Mouse (Mus musculus) lung, embryonic 15.5 days (tissue): Measurements from ENCODE around the gene Cd2. TPM values are rescaled to one million over a fixed set of nuclear protein-coding genes. Genes with fewer than 3 reads are reported as not detected.
A peak's percentile ranks its signal among the peaks of the same experiment; 100 is the strongest.

Experiments
- ATAC-seq: fragments of 200-750 bp; cut with Nextera tagmentation; 2 replicates; pipeline ENCODE4 v1.8.0; 2017; ENCODE audit warnings: moderate number of reproducible peaks, borderline replicate concordance; ENCODE audit not compliant: low FRiP score, low TSS enrichment; ENCODE audit errors: extremely low read depth
- H3K27ac ChIP-seq: fragments of 300-500 bp; sonication (generic); 2 replicates; pipeline ENCODE4 v1.5.1; 2015; ENCODE audit warnings: moderate library complexity, mild to moderate bottlenecking, inconsistent platforms
- H3K27me3 ChIP-seq: fragments of 300-500 bp; sonication (generic); 2 replicates; pipeline ENCODE4 v1.6.1; 2015; ENCODE audit warnings: inconsistent platforms
- H3K36me3 ChIP-seq: fragments of 300-500 bp; sonication (generic); 2 replicates; pipeline ENCODE4 v1.6.1; 2015; ENCODE audit warnings: inconsistent platforms
- H3K4me1 ChIP-seq: fragments of 300-500 bp; sonication (generic); 2 replicates; pipeline ENCODE4 v1.6.1; 2015; ENCODE audit warnings: inconsistent platforms
- H3K4me2 ChIP-seq: fragments of 300-500 bp; sonication (generic); 2 replicates; pipeline ENCODE4 v1.6.1; 2015; ENCODE audit warnings: inconsistent platforms, mild to moderate bottlenecking, moderate library complexity
- H3K4me3 ChIP-seq: fragments of 300-500 bp; sonication (generic); 2 replicates; pipeline ENCODE4 v1.5.1; 2015; ENCODE audit warnings: mild to moderate bottlenecking, inconsistent platforms
- H3K9ac ChIP-seq: fragments of 300-500 bp; sonication (generic); 2 replicates; pipeline ENCODE4 v1.6.1; 2015; ENCODE audit warnings: inconsistent platforms
- H3K9me3 ChIP-seq: fragments of 300-500 bp; sonication (generic); 2 replicates; pipeline ENCODE4 v1.6.1; 2016; ENCODE audit warnings: inconsistent platforms
- WGBS: fragments of 180-500 bp; shearing (Covaris S2); methylation state at CpG from one replicate; pipeline ENCODE4 v1.1.7; 2015; 5-methylcytosine and 5-hydroxymethylcytosine counted together
- polyA plus RNA-seq: library from polyadenylated mRNA; unstranded; fragments of >200 nt; fragmentation: Nextera tagmentation; extraction: Ambion mirVana; gene quantifications from 2 replicates; pipeline ENCODE4 v1.2.1, GENCODE M21; 2015

Cd2 gene
- polyA plus RNA-seq, 1 experiment from 2014 or later, result 0.81 TPM

DNA sequence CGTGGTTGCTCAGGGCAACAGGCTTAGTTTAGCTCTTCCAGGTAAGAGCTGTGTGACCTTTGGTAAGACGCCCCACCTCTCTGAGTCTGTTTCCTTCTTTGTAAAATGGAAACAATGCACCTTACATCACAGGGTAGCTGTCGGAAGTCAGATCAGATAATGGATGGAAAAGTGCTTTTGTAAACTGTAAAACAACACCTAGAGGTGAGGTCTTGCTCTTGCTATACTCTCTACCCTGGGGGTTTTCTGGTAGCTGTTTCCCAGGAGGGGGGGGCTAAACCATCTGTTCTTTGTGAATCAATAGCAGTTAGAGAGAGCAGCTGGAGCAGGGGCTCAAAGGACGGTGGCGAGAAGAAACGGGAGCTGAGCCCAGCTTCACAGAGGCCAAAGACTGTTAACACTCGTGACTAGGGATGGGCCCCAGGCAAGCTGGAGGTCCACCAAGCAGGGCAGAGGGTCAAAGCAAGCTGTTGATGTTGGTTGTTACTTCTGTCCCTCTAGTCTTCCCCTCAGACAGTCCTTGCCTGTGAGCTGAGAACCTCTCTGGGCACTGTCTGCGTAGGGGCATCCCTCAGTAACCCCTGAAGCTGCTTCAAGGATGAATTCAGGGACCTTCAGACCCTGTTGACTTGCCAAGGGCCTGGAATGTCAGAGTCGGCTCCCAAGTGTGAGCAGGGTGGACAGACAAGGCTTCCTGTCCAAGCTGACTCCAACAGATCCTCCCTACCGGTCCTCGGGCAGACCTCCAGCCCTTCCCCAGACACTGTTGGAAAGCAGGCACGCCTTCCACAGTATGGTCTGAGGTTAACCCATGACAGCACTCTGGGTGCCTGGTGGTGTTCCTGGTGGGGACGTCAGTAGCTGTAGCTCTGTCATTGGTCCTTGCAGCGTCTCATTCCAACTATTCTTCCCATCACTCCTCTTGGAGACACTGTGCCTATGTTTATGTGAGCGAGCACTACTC is 7.1 kb downstream of the Cd2 start:
- Histone ChIP-seq H3K4me2 (peak overlapping the region; percentile 18), H3K27me3 (no peaks in the 10 kb centered on the region), H3K9me3 (no peaks in the 10 kb centered on the region), H3K36me3 (no peaks in the 10 kb centered on the region), H3K27ac (peak overlapping the region; percentile 69), H3K4me1 (peaks cover 23% of the 10 kb centered on the region), H3K4me3 (no peak overlapping the region), H3K9ac (no peak overlapping the region)
- peak; percentile 91 for ATAC-seq
- WGBS, result 29% methylated on average over 15 of the region's 15 CpGs

GRCm38 (mm10) chr3:101279561-101279960 is 8.2 kb downstream of the Cd2 start:
- ATAC-seq, result no peak
- Histone ChIP-seq H3K27ac (no peak overlapping the region), H3K4me1 (peaks cover 23% of the 10 kb centered on the region), H3K9me3 (no peaks in the 10 kb centered on the region), H3K36me3 (no peaks in the 10 kb centered on the region), H3K27me3 (no peaks in the 10 kb centered on the region), H3K9ac (no peak overlapping the region), H3K4me2 (no peak overlapping the region), H3K4me3 (no peak overlapping the region)
- 71% methylated on average over 10 of the region's 10 CpGs for WGBS

- 77% methylated on average over 5 of the region's 5 CpGs for WGBS
- no peaks in the 10 kb centered on the region for H3K27me3 ChIP-seq
Measured at GRCm38 (mm10) chr3:101278396-101278795, 9.3 kb downstream of the Cd2 start.

GRCm38 (mm10) chr3:101277830-101278229 is 9.9 kb downstream of the Cd2 start:
- Histone ChIP-seq H3K9ac (no peak overlapping the region), H3K4me3 (no peak overlapping the region), H3K4me2 (no peak overlapping the region), H3K4me1 (peaks cover 23% of the 10 kb centered on the region), H3K27me3 (no peaks in the 10 kb centered on the region), H3K27ac (no peak overlapping the region), H3K9me3 (no peaks in the 10 kb centered on the region), H3K36me3 (no peaks in the 10 kb centered on the region)
- ATAC-seq, result no peak
- 78% methylated on average over 4 of the region's 4 CpGs for WGBS

More at GRCm38 (mm10) chr3:101278396-101278795, 9.3 kb downstream of the Cd2 start:
- Histone ChIP-seq H3K27ac (no peak overlapping the region), H3K9ac (no peak overlapping the region), H3K36me3 (no peaks in the 10 kb centered on the region), H3K4me1 (peaks cover 23% of the 10 kb centered on the region), H3K4me2 (no peak overlapping the region), H3K9me3 (no peaks in the 10 kb centered on the region), H3K4me3 (no peak overlapping the region)
- ATAC-seq, result no peak

DNA sequence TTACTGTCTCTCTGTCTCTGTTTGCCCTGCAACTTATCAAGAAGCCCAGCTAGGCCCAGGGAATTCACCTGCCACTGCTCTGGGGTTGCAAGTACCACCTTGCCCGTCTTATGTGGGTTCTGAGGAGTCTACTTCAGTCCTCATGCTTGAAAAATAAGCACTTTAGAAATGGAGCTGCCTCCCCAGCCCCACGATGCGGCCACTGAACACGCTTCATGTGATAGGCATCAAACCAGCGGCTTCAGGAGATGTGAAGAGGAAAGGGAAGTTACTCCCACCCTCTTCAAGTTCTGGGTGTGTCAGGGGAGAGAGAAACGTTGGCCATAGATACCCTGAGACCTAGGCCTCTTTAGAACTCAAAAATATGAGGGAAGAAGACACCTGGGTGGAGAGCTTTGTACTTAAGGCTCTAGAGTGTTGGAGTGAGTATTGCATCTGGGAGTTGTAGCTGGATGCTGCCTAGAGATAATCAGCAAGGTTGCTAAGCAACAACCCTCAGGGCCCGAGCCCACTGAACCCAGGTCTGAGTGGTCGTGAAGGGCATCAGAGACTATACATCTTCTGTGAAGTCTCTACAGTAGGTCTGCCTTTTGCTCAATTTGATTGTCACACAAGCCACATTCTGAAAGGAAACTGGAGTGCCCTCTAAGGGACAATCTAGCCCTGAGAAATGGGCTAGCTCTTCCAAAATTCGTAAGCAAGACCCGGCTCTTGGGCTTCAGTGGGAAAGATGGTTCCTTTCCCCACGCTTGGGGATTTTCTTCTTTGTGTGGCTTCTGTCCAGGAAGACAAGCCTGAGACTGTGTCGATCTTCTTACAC is 11.0 kb downstream of the Cd2 start:
- Histone ChIP-seq H3K27me3 (no peaks in the 10 kb centered on the region), H3K4me2 (no peak overlapping the region), H3K4me3 (no peak overlapping the region), H3K4me1 (peaks cover 19% of the 10 kb centered on the region), H3K27ac (no peak overlapping the region), H3K9me3 (no peaks in the 10 kb centered on the region), H3K9ac (no peak overlapping the region), H3K36me3 (no peaks in the 10 kb centered on the region)
- WGBS, result 54% methylated on average over 12 of the region's 12 CpGs
- no peak for ATAC-seq

- H3K27me3 ChIP-seq, result no peaks in the 10 kb centered on the region
- peaks cover 10% of the 10 kb centered on the region for H3K4me1 ChIP-seq
- H3K36me3 ChIP-seq, result no peaks in the 10 kb centered on the region
- 77% methylated on average over 16 of the region's 16 CpGs for WGBS
- H3K4me3 ChIP-seq, result no peak overlapping the region
- ATAC-seq, result no peak
- H3K27ac ChIP-seq, result no peak overlapping the region
- H3K4me2 ChIP-seq, result no peak overlapping the region
- no peak overlapping the region for H3K9ac ChIP-seq
- no peaks in the 10 kb centered on the region for H3K9me3 ChIP-seq
Measured at GRCm38 (mm10) chr3:101275636-101276300, 12.0 kb downstream of the Cd2 start.

GRCm38 (mm10) chr3:101274794-101275193 is 12.9 kb downstream of the Cd2 start:
- 80% methylated on average over 3 of the region's 3 CpGs for WGBS
- no peak overlapping the region for H3K9ac ChIP-seq
- no peak overlapping the region for H3K4me2 ChIP-seq
- H3K4me1 ChIP-seq, result no peaks in the 10 kb centered on the region
- no peaks in the 10 kb centered on the region; the same call in 1 of the 2 replicates for H3K9me3 ChIP-seq
- H3K27ac ChIP-seq, result no peak overlapping the region
- H3K36me3 ChIP-seq, result no peaks in the 10 kb centered on the region
- H3K27me3 ChIP-seq, result no peaks in the 10 kb centered on the region
- ATAC-seq, result no peak
- H3K4me3 ChIP-seq, result no peak overlapping the region

DNA sequence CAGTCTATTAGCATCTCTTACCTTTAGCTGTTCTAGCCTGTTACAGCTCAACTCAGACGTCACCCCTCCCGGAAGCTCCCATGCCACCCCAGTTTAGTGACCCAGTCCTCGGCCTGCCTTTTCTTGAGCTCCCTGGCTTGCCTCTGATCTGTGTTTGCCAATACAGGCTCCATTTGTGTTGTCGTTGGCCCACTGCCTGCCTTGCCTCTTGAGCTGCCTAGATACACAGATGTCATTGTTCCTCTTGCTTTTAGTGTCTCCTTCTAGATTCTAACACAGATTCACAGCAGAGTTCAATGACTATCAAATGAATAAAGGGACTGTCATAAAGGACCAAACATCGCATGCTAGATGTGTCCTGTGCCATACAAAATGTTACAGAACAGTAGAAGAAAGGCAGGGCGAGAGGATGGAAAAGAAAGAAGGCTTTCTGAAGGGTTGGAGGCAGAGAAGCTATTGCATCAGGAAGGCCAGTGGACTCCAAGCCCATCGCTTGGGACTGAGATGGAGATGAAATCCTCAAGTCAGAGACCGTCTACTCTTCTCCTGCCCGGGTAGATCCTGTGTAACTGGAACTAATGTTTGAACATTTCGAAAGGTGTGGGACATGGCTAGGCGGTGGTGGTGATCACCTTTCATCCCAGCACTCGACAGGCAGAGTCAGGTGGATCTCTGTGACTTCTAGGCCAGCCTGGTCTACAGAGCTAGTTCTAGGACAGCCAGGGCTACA is 13.5 kb downstream of the Cd2 start:
- WGBS, result 74% methylated on average over 12 of the region's 12 CpGs
- no peak for ATAC-seq

GRCm38 (mm10) chr3:101272166-101272565 is 15.6 kb downstream of the Cd2 start:
- H3K9me3 ChIP-seq, result no peaks in the 10 kb centered on the region; the same call in 1 of the 2 replicates
- H3K27ac ChIP-seq, result no peak overlapping the region
- ATAC-seq, result no peak
- H3K9ac ChIP-seq, result no peak overlapping the region
- no peak overlapping the region for H3K4me3 ChIP-seq
- no peaks in the 10 kb centered on the region for H3K4me1 ChIP-seq
- 43% methylated on average over 1 of the region's 1 CpGs for WGBS
- no peak overlapping the region for H3K4me2 ChIP-seq
- H3K36me3 ChIP-seq, result no peaks in the 10 kb centered on the region
- H3K27me3 ChIP-seq, result no peaks in the 10 kb centered on the region

More for the DNA sequence above, 13.5 kb downstream of the Cd2 start:
- no peak overlapping the region for H3K4me2 ChIP-seq
- no peak overlapping the region for H3K9ac ChIP-seq
- H3K27ac ChIP-seq, result no peak overlapping the region
- H3K4me3 ChIP-seq, result no peak overlapping the region
- H3K9me3 ChIP-seq, result no peaks in the 10 kb centered on the region; the same call in 1 of the 2 replicates
- H3K27me3 ChIP-seq, result no peaks in the 10 kb centered on the region
- no peaks in the 10 kb centered on the region for H3K4me1 ChIP-seq
- H3K36me3 ChIP-seq, result no peaks in the 10 kb centered on the region

DNA sequence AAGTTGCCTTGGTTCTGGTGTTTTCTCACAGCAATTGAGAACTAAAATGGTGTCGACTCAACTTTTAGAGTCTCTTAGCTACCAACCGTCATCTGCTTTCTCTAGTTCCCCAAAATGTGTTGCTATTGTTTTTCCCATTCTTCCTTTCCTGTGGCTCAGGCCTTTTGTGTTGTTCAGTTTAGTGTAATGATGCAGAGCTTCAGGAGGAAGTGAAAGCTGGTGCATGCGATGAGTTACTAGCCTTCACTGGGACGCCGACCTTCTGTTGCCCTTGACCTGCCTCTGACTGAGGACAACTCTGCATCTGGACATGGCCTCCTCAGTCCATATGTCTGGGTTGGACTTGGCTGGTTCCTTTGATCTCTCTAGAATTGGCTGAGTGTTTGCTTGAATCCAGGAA is 16.9 kb downstream of the Cd2 start:
- Histone ChIP-seq H3K36me3 (no peaks in the 10 kb centered on the region), H3K27ac (no peak overlapping the region), H3K27me3 (no peaks in the 10 kb centered on the region), H3K4me2 (no peak overlapping the region), H3K9ac (no peak overlapping the region), H3K9me3 (no peaks in the 10 kb centered on the region; the same call in 1 of the 2 replicates), H3K4me3 (no peak overlapping the region), H3K4me1 (no peaks in the 10 kb centered on the region)
- no peak for ATAC-seq
- WGBS, result 88% methylated on average over 5 of the region's 5 CpGs

GRCm38 (mm10) chr3:101268361-101268760 is 19.4 kb downstream of the Cd2 start:
- H3K4me3 ChIP-seq, result no peak overlapping the region
- no peaks in the 10 kb centered on the region for H3K36me3 ChIP-seq
- no peak overlapping the region for H3K27ac ChIP-seq
- no peak overlapping the region for H3K9ac ChIP-seq
- H3K27me3 ChIP-seq, result no peaks in the 10 kb centered on the region
- H3K4me1 ChIP-seq, result no peaks in the 10 kb centered on the region
- no peak overlapping the region for H3K4me2 ChIP-seq
- no peaks in the 10 kb centered on the region; the same call in 1 of the 2 replicates for H3K9me3 ChIP-seq
- no peak for ATAC-seq
- 79% methylated on average over 7 of the region's 7 CpGs for WGBS
